Mouse (Mus musculus): ENCODE measurements around the gene Mms19. TPM values are rescaled to one million over a fixed set of nuclear protein-coding genes. Genes with fewer than 3 reads are reported as not detected.

Gene Mms19
- polyA plus RNA-seq, 1 experiment from 2014 or later = 45.6 TPM

- no peaks in the 10 kb centered on the region for H3K4me1 ChIP-seq
- H3K27me3 ChIP-seq = no peaks in the 10 kb centered on the region
- no peak overlapping the region for H3K9ac ChIP-seq
- 61% methylated on average over 13 of the region's 13 CpGs for WGBS
- no peak overlapping the region for H3K27ac ChIP-seq
- no peak for ATAC-seq (replicated peaks; ENCODE audit: low FRiP score)
- no peak overlapping the region for H3K4me2 ChIP-seq
- H3K36me3 ChIP-seq = peaks cover 10% of the 10 kb centered on the region
- H3K9me3 ChIP-seq (replicated peaks) = no peaks in the 10 kb centered on the region
- H3K4me3 ChIP-seq (replicated peaks) = no peak overlapping the region
Measured at GRCm38 (mm10) chr19:41973891-41974794, 6.8 kb downstream of the Mms19 start.

GRCm38 (mm10) chr19:41969618-41970017 is 11.3 kb downstream of the Mms19 start:
- no peaks in the 10 kb centered on the region for H3K27me3 ChIP-seq
- no peak overlapping the region for H3K4me2 ChIP-seq
- H3K4me1 ChIP-seq = no peaks in the 10 kb centered on the region
- H3K4me3 ChIP-seq (replicated peaks) = no peak overlapping the region
- peaks cover 53% of the 10 kb centered on the region for H3K36me3 ChIP-seq
- 95% methylated on average over 7 of the region's 7 CpGs for WGBS
- H3K9me3 ChIP-seq (replicated peaks) = no peaks in the 10 kb centered on the region
- 0 out of 2 replicates have a peak overlapping the region, but pooled peaks have one; percentile 9 for H3K27ac ChIP-seq
- H3K9ac ChIP-seq = no peak overlapping the region
- no peak for ATAC-seq (replicated peaks; ENCODE audit: low FRiP score)

- 86% methylated on average over 3 of the region's 3 CpGs for WGBS
- Histone ChIP-seq H3K9me3 (replicated peaks) (no peaks in the 10 kb centered on the region), H3K9ac (no peak overlapping the region), H3K4me3 (replicated peaks) (no peak overlapping the region), H3K4me1 (no peaks in the 10 kb centered on the region), H3K4me2 (no peak overlapping the region), H3K36me3 (peaks cover 100% of the 10 kb centered on the region), H3K27me3 (no peaks in the 10 kb centered on the region), H3K27ac (no peak overlapping the region)
- ATAC-seq (replicated peaks; ENCODE audit: low FRiP score) = no peak
Measured at GRCm38 (mm10) chr19:41953574-41953973, 27.4 kb downstream of the Mms19 start.

- H3K9me3 ChIP-seq (replicated peaks) = no peaks in the 10 kb centered on the region
- H3K36me3 ChIP-seq = peaks cover 100% of the 10 kb centered on the region
- 76% methylated on average over 4 of the region's 4 CpGs for WGBS
- no peak overlapping the region for H3K27ac ChIP-seq
- H3K27me3 ChIP-seq = no peaks in the 10 kb centered on the region
- no peak overlapping the region for H3K4me3 ChIP-seq (replicated peaks)
- no peaks in the 10 kb centered on the region for H3K4me1 ChIP-seq
- no peak overlapping the region for H3K9ac ChIP-seq
- no peak for ATAC-seq (replicated peaks; ENCODE audit: low FRiP score)
- no peak overlapping the region for H3K4me2 ChIP-seq
Measured at GRCm38 (mm10) chr19:41952287-41952686, 28.7 kb downstream of the Mms19 start.

- Histone ChIP-seq H3K9ac (no peak overlapping the region), H3K27ac (no peak overlapping the region), H3K4me2 (no peak overlapping the region), H3K9me3 (replicated peaks) (no peaks in the 10 kb centered on the region), H3K27me3 (no peaks in the 10 kb centered on the region), H3K36me3 (peaks cover 98% of the 10 kb centered on the region), H3K4me3 (replicated peaks) (no peak overlapping the region), H3K4me1 (no peaks in the 10 kb centered on the region)
- 88% methylated on average over 7 of the region's 7 CpGs for WGBS
- ATAC-seq (replicated peaks; ENCODE audit: low FRiP score) = no peak
Measured at GRCm38 (mm10) chr19:41943841-41944240, 37.1 kb downstream of the Mms19 start.

- H3K9me3 ChIP-seq (replicated peaks) = no peaks in the 10 kb centered on the region
- peaks cover 12% of the 10 kb centered on the region for H3K4me1 ChIP-seq
- H3K4me3 ChIP-seq (replicated peaks) = no peak overlapping the region
- no peaks in the 10 kb centered on the region for H3K27me3 ChIP-seq
- no peak overlapping the region for H3K27ac ChIP-seq
- no peak overlapping the region for H3K9ac ChIP-seq
- ATAC-seq (replicated peaks; ENCODE audit: low FRiP score) = no peak
- WGBS = 90% methylated on average over 5 of the region's 5 CpGs
- no peak overlapping the region for H3K4me2 ChIP-seq
- H3K36me3 ChIP-seq = peaks cover 75% of the 10 kb centered on the region
Measured at GRCm38 (mm10) chr19:41938539-41938938, 42.4 kb downstream of the Mms19 start.

DNA sequence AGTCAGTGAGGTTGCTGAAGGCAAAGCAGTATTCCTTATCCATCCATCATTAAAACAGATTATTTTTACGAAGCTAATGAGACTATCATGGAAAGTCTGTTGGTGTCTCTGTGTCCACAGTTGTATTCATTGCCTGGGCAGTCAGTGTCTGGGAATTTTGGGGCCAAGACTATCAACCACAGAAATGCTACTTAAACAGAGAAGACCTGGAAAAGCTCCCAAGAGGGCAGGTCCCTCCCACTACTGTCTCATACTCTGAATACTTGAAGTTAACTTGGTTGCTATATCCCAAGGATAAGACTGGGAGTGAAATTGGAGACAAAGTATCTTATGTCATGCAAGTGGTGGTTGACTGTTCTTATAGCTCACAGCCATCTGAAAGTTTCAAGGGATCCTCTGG is 45.0 kb downstream of the Mms19 start:
- H3K27ac ChIP-seq = no peak overlapping the region
- H3K9me3 ChIP-seq (replicated peaks) = no peaks in the 10 kb centered on the region
- H3K4me2 ChIP-seq = no peak overlapping the region
- 90% methylated on average over 1 of the region's 1 CpGs for WGBS
- no peak overlapping the region for H3K4me3 ChIP-seq (replicated peaks)
- ATAC-seq (replicated peaks; ENCODE audit: low FRiP score) = no peak
- peaks cover 21% of the 10 kb centered on the region for H3K4me1 ChIP-seq
- no peak overlapping the region for H3K9ac ChIP-seq
- no peaks in the 10 kb centered on the region for H3K27me3 ChIP-seq
- peaks cover 54% of the 10 kb centered on the region for H3K36me3 ChIP-seq

GRCm38 (mm10) chr19:41934124-41934523 is 46.8 kb downstream of the Mms19 start:
- peaks cover 49% of the 10 kb centered on the region for H3K36me3 ChIP-seq
- no peak for ATAC-seq (replicated peaks; ENCODE audit: low FRiP score)
- 16% methylated on average over 6 of the region's 6 CpGs for WGBS
- H3K4me2 ChIP-seq = peak overlapping the region; percentile 77
- H3K4me3 ChIP-seq (replicated peaks) = peak overlapping the region; percentile 89
- no peaks in the 10 kb centered on the region for H3K9me3 ChIP-seq (replicated peaks)
- H3K27ac ChIP-seq = no peak overlapping the region; the same call in 1 of the 2 replicates
- peak overlapping the region; percentile 78 for H3K9ac ChIP-seq
- no peaks in the 10 kb centered on the region for H3K27me3 ChIP-seq
- H3K4me1 ChIP-seq = peaks cover 21% of the 10 kb centered on the region

DNA sequence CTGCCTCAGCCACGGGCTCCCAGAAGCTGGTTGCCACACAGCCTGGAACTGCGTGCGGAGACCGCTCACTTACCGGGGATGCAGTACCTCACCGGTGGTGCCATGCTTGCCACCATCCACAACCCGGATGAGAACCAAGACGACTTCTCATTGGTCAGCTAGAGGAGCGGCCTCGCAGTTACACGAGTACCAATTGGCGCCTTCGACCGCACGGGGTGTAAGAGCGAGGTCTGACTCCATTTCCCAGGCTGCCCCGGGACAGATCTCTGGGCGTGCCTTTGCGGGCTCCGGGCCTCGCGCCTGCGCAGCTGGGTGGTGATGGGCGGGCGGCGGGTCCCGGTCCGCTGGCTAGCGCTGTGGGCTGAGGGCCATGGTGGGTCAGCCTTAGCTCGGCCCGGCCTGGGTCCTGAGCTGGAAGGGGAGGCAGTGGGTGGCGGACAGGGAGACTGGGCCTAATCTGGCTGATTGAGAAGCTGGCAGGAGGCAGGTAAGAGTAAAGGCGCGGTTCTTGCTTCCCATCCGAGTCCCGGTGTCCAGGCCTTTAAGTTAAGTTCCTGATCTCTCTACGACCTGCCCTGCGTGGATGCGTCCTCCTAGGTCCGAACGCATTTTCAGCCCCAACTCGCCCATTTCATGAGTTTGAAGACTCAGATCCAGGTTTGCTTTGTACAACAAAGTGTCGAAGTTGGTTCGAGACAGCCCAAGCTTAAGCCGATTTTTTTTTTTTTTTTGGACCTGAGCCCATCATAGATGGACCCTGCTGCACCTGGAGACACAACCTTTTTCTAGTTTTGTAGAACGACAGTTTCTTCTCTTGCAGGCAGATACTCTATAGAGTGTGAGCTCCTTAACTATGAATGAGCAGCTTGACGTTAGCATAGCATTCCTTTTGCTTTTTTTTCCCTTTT is 47.5 kb downstream of the Mms19 start, which contains the start of the genes Exosc1 and Zdhhc16:
Exosc1 (minus strand) TSS at position 245 of the 908 bp plus-strand sequence.
Zdhhc16 (plus strand) TSS at position 302 of the 908 bp plus-strand sequence.
- peak within 1 kb of the TSS; percentile 89 for H3K4me3 ChIP-seq (replicated peaks)
- WGBS = 0% methylated on average over 47 of the region's 47 CpGs
- H3K9me3 ChIP-seq (replicated peaks) = no peaks in the 10 kb centered on the region
- peak within 1 kb of the TSS; percentile 77 for H3K4me2 ChIP-seq
- no peaks in the 10 kb centered on the region for H3K27me3 ChIP-seq
- H3K4me1 ChIP-seq = peaks cover 21% of the 10 kb centered on the region
- peak within 1 kb of the TSS; percentile 78 for H3K9ac ChIP-seq
- H3K36me3 ChIP-seq = peaks cover 50% of the 10 kb centered on the region
- ATAC-seq (replicated peaks; ENCODE audit: low FRiP score) = peak; percentile 100
- H3K27ac ChIP-seq = peak within 1 kb of the TSS; percentile 29

GRCm38 (mm10) chr19:41932686-41933085 is 48.3 kb downstream of the Mms19 start:
- peak overlapping the region; percentile 78 for H3K9ac ChIP-seq
- WGBS = under 1% methylated on average over 28 of the region's 28 CpGs
- H3K27me3 ChIP-seq = no peaks in the 10 kb centered on the region
- peaks cover 21% of the 10 kb centered on the region for H3K4me1 ChIP-seq
- peak overlapping the region; percentile 89 for H3K4me3 ChIP-seq (replicated peaks)
- ATAC-seq (replicated peaks; ENCODE audit: low FRiP score) = peak; percentile 8; the same call in 1 of the 2 replicates
- H3K27ac ChIP-seq = 0 out of 2 replicates have a peak overlapping the region, but pooled peaks have one; percentile 2
- no peaks in the 10 kb centered on the region for H3K9me3 ChIP-seq (replicated peaks)
- peak overlapping the region; percentile 77 for H3K4me2 ChIP-seq
- peaks cover 50% of the 10 kb centered on the region for H3K36me3 ChIP-seq

DNA sequence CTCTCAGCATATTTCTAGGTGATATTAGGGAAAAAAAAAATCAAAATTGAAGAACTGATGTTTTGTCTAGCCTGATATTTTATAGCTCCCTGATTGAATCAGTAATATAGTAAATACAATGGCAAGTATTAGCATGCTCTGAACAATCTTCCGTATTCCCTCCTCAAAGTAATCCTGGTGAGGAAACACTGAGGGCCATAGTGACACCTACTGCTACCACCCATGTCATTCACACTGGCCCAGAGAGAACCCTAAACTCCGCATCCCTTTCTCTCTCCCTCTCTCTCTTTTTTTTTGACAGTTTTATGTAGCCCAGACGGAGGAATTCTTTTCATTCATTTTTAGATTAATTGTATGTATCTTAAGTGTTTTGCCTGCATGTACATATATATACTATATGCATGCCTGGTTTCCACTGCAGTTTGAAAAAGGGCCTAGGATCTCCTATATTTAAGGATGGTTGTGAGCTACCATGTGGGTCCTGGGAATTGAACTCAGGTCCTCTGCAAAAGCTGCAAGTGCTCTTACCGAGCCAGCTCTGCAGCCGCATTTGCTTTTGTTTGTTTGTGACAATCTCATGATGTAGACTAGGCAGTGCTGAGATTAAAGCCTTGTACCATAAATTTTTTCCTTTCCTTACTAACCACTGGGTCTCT is 60.4 kb downstream of the Mms19 start:
- Histone ChIP-seq H3K9ac (no peak overlapping the region), H3K4me1 (no peaks in the 10 kb centered on the region), H3K4me3 (replicated peaks) (no peak overlapping the region), H3K9me3 (replicated peaks) (no peaks in the 10 kb centered on the region), H3K27me3 (no peaks in the 10 kb centered on the region), H3K4me2 (no peak overlapping the region), H3K27ac (no peak overlapping the region), H3K36me3 (peaks cover 82% of the 10 kb centered on the region)
- no peak for ATAC-seq (replicated peaks; ENCODE audit: low FRiP score)
- WGBS = 70% methylated on average over 5 of the region's 5 CpGs
